Mouse (Mus musculus) G1E (cell line): ENCODE measurements around the gene Prpf8.

Source experiments
- CTCF ChIP-seq: IDR thresholded peaks from 2 replicates; pipeline ENCODE4 v1.5.1; 2012; ENCODE audit warnings: low read depth, low read length, inconsistent platforms, mixed read lengths
- GATA1 ChIP-seq: IDR thresholded peaks from 2 replicates; pipeline ENCODE4 v1.6.1; 2012; ENCODE audit warnings: borderline replicate concordance, low read length, inconsistent platforms, mixed read lengths
- GATA2 ChIP-seq: IDR thresholded peaks from 2 replicates; pipeline ENCODE4 v1.6.1; 2012; ENCODE audit warnings: low read depth, low read length, inconsistent platforms, borderline replicate concordance
- POLR2AphosphoS5 ChIP-seq: IDR thresholded peaks from 2 replicates; pipeline ENCODE4 v1.6.1; 2012; ENCODE audit warnings: low read depth, low read length, inconsistent platforms; ENCODE audit not compliant: insufficient replicate concordance
- TAL1 ChIP-seq: conservative IDR thresholded peaks from 2 replicates; pipeline ENCODE4 v1.6.1; 2012; ENCODE audit warnings: low read depth, low read length, inconsistent platforms, mixed read lengths

GRCm38 (mm10) chr11:75551961-75552441, 65.4 kb downstream of the Prpf8 start:
- TF ChIP-seq GATA2, result no peak
- TF ChIP-seq CTCF, result no peak
- no peak for TF ChIP-seq GATA1
- no peak for TF ChIP-seq TAL1
- TF ChIP-seq POLR2AphosphoS5, result no peak
